Mouse (Mus musculus) megakaryocyte, adult 5-6 weeks (primary cell): Measurements from ENCODE around the gene Olfr283. TPM values are rescaled to one million over a fixed set of nuclear protein-coding genes. Genes with fewer than 3 reads are reported as not detected.

Source experiments
- total RNA-seq, 2 experiments: library from RNA; stranded (forward) in 1 of 2; stranded (reverse) in 1 of 2; fragments of 153-499, 151-499 nt in 1 of 2; fragments of 221-1000, 200-1000 nt in 1 of 2; gene quantifications; 2 replicates each; pipeline versions ENCODE4 v1.2.3 to v1.2.4; 2015 to 2017

Gene Olfr283
- total RNA-seq, 2 experiments from 2014 or later, result not detected

Other genes with a start within 250 kb of the Olfr283 start
- 29.8 and 34.5 TPM in 2 replicates for gene Asb8, start 215.3 kb downstream of the Olfr283 start, total RNA-seq (2015)
- gene Asb8, start 215.3 kb downstream of the Olfr283 start, total RNA-seq (2017), result 30.0 and 31.4 TPM in 2 replicates
- not detected in 2 replicates for gene Ccdc184, start 213.8 kb downstream of the Olfr283 start, total RNA-seq (2015)
- not detected in 2 replicates for gene Ccdc184, start 213.8 kb downstream of the Olfr283 start, total RNA-seq (2017)
- not detected in 2 replicates for gene Olfr288, start 185.4 kb downstream of the Olfr283 start, total RNA-seq (2015)
- gene Olfr288, start 185.4 kb downstream of the Olfr283 start, total RNA-seq (2017), result not detected in 2 replicates
- not detected in 2 replicates for gene Gm44579, start 160.0 kb downstream of the Olfr283 start, total RNA-seq (2015)
- not detected in 2 replicates for gene Gm44579, start 160.0 kb downstream of the Olfr283 start, total RNA-seq (2017)
- gene Olfr287, start 159.9 kb downstream of the Olfr283 start, total RNA-seq (2015), result not detected in 2 replicates
- gene Olfr287, start 159.9 kb downstream of the Olfr283 start, total RNA-seq (2017), result not detected in 2 replicates
- gene Olfr286, start 146.5 kb downstream of the Olfr283 start, total RNA-seq (2015), result not detected in 2 replicates
- not detected in 2 replicates for gene Olfr286, start 146.5 kb downstream of the Olfr283 start, total RNA-seq (2017)
- gene H1fnt, start 123.7 kb downstream of the Olfr283 start, total RNA-seq (2015), result not detected in 2 replicates
- gene H1fnt, start 123.7 kb downstream of the Olfr283 start, total RNA-seq (2017), result not detected in 2 replicates
- gene Zfp641, start 84.8 kb downstream of the Olfr283 start, total RNA-seq (2015), result 0.09 TPM in 1 of 2 replicates, not detected in the other
- gene Zfp641, start 84.8 kb downstream of the Olfr283 start, total RNA-seq (2017), result not detected in 2 replicates
- not detected in 2 replicates for gene Olfr285, start 63.6 kb downstream of the Olfr283 start, total RNA-seq (2015)
- not detected in 2 replicates for gene Olfr285, start 63.6 kb downstream of the Olfr283 start, total RNA-seq (2017)
- not detected in 2 replicates for gene Olfr284, start 40.0 kb downstream of the Olfr283 start, total RNA-seq (2015)
- not detected in 2 replicates for gene Olfr284, start 40.0 kb downstream of the Olfr283 start, total RNA-seq (2017)
- not detected in 2 replicates for gene Olfr282, start 50.3 kb upstream of the Olfr283 start, total RNA-seq (2015)
- gene Olfr282, start 50.3 kb upstream of the Olfr283 start, total RNA-seq (2017), result not detected in 2 replicates
- gene Olfr281, start 71.6 kb upstream of the Olfr283 start, total RNA-seq (2015), result not detected in 2 replicates
- gene Olfr281, start 71.6 kb upstream of the Olfr283 start, total RNA-seq (2017), result not detected in 2 replicates
- gene OR5BS1P, start 89.0 kb upstream of the Olfr283 start, total RNA-seq (2015), result not detected in 2 replicates
- not detected in 2 replicates for gene OR5BS1P, start 89.0 kb upstream of the Olfr283 start, total RNA-seq (2017)
- not detected in 2 replicates for gene Lalba, start 101.8 kb upstream of the Olfr283 start, total RNA-seq (2015)
- not detected in 2 replicates for gene Lalba, start 101.8 kb upstream of the Olfr283 start, total RNA-seq (2017)
- gene Olfr279, start 111.5 kb upstream of the Olfr283 start, total RNA-seq (2015), result not detected in 2 replicates
- gene Olfr279, start 111.5 kb upstream of the Olfr283 start, total RNA-seq (2017), result not detected in 2 replicates
- 36.7 and 42.7 TPM in 2 replicates for gene Kansl2, start 153.3 kb upstream of the Olfr283 start, total RNA-seq (2015)
- 30.4 and 31.8 TPM in 2 replicates for gene Kansl2, start 153.3 kb upstream of the Olfr283 start, total RNA-seq (2017)
- 33.0 and 38.7 TPM in 2 replicates for gene Ccnt1, start 190.0 kb upstream of the Olfr283 start, total RNA-seq (2015)
- gene Ccnt1, start 190.0 kb upstream of the Olfr283 start, total RNA-seq (2017), result 41.3 and 43.5 TPM in 2 replicates
- 0.46 TPM in 1 of 2 replicates, not detected in the other for gene 4930415O20Rik, start 190.1 kb upstream of the Olfr283 start, total RNA-seq (2015)
- not detected in 2 replicates for gene 4930415O20Rik, start 190.1 kb upstream of the Olfr283 start, total RNA-seq (2017)
- gene Adcy6, start 229.1 kb upstream of the Olfr283 start, total RNA-seq (2015), result 0.31 and 0.71 TPM in 2 replicates
- gene Adcy6, start 229.1 kb upstream of the Olfr283 start, total RNA-seq (2017), result 0.99 and 1.1 TPM in 2 replicates
- gene Cacnb3, start 249.9 kb upstream of the Olfr283 start, total RNA-seq (2015), result 0.04 TPM in 1 of 2 replicates, not detected in the other
- gene Cacnb3, start 249.9 kb upstream of the Olfr283 start, total RNA-seq (2017), result 0.11 TPM in 1 of 2 replicates, not detected in the other